Mouse (Mus musculus) spleen, postnatal 36 days (tissue): ENCODE data around the gene Fam20c.
A peak's percentile ranks its signal among the peaks of the same experiment; 100 is the strongest.

Experiments
- DNase-seq, 2 experiments: peaks; one replicate each; pipeline ENCODE4 v3.0.0; 2022; ENCODE audit warnings: low spot score in 2 of 2, mixed read lengths in 1 of 2

Fam20c gene

DNA sequence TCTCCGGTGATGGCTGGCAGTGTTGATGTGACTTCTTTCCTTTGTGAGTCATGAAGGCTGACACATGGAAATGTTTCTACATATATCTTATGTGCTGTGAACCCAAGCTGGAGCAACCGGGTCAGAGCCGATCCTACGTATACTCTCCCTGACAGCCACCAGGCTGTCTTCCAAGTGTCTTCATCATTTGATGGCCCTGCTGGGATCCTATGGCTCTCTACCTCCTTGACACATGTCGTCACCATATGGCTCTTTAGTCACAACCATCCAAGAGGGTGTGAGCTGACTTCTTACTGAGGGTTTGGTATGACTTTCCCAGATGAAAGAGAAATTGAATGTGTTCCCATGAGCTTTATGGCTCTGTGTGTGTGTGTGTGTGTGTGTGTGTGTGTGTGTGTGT, 50.0 kb downstream of the Fam20c start:
- no peak for DNase-seq

- DNase-seq, result no peak
Observed at GRCm38 (mm10) chr5:138809767-138810166, 55.5 kb downstream of the Fam20c start.

DNA sequence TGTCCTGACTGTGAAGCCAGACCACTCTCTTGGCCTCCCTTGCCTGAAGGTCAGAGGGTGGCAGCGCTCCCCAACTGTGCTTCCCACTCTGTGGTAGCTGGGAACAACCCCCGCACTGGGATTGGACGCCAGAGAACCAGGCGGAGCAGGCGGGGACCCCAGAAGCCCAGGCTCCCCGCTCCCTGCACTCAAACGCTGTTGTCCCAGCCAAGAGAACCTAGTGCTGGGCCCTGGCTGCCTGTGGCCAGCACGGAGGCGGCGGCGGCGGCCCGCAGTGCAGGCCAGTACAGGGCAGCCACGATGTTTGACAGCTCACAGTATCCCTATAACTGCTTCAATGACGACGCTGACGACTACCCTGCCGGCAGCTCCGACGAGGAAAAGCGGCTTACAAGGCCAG, 65.5 kb downstream of the Fam20c start, which contains the start of gene Gm5294:
TSS of gene Gm5294 (plus strand) at position 301 of the 400 bp plus-strand sequence.
- no peak for DNase-seq

DNA sequence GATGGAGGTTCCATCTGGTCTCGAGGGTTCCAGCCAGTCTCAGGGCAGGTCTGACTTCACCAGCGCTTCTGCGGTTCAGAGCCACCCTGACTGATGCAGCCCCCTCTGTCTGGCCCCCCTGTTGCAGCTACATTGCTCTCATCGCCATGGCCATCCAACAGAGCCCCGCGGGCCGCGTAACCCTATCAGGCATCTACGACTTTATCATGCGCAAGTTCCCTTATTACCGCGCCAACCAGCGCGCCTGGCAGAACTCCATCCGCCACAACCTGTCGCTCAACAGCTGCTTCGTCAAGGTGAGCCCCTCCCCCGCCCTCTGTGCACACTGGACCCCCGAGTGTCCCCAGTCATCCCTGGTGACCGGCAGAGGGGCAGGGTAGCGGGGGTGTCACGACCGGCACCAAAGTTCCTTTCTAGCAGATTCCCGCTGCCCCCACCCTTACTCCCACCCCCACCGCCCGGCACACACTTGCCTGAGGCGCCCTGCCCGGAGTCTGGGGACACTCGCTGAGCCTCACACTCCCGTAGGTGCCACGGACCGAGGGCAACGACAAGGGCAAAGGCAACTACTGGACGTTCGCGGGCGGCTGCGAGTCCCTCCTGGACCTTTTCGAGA, 66.5 kb downstream of the Fam20c start:
- DNase-seq, result no peak

DNA sequence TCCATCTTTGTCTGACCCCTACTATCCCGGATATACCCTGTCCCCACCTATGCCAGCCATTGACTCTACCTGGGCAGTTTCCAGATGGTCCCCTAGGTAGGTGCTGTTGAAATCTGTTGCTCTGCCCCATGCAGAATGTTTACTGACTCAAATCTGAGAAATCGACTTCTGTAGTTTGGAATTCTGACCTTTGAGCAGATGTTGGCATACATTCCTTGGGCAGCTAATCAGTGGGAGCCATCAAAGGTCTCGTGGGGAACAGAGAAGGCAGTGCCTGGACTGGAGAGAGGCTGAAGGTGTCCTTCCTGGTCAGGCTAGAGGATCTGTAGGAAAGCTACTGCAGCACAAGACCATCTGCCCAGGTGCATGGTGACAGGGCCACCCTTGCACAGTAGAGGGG, 70.8 kb downstream of the Fam20c start:
- DNase-seq, result no peak

DNA sequence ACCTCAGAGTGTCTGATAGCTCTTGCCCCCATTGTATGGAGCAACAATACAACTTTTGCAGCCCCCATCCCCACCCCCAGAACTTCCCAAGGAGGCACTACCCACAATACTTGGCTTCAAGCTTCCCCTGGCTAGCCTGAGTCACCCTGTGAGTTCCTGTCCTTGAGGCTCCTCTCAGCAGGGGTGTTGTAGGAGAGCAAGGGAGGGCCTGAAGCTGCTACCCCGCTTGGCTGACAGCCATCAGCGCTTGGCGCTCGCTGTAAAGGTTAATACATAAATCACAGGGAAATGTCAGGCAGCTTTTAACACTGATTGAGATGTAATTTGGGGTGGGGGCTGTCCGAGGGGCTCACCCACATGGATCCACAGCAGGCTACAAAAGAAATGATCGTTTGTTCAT, 79.1 kb downstream of the Fam20c start:
- no peak for DNase-seq

- no peak for DNase-seq
Observed at GRCm38 (mm10) chr5:138834910-138835309, 80.6 kb downstream of the Fam20c start.

DNA sequence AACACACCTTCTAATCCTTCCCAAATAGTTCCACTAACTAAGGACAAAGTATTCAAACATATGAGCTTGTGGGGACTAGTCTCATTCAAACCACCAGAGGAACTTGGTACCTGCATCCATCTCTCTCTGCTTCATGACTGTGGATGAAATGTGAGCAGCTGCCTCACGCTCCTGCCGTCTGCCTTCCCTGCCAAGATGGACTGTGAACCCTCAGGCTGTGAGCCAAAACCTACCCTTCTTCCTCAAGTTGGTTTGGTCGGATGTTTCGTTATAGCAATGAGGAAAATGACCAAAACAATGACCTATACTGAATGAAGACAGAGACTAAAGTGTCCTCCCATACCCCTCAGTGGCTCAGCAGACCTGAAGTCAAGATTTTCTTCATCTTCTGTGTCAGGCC, 86.7 kb downstream of the Fam20c start:
- DNase-seq, result no peak

GRCm38 (mm10) chr5:138843168-138843824, 89.0 kb downstream of the Fam20c start:
- DNase-seq, result no peak

- no peak for DNase-seq
Observed at GRCm38 (mm10) chr5:138846506-138846905, 92.2 kb downstream of the Fam20c start.

DNA sequence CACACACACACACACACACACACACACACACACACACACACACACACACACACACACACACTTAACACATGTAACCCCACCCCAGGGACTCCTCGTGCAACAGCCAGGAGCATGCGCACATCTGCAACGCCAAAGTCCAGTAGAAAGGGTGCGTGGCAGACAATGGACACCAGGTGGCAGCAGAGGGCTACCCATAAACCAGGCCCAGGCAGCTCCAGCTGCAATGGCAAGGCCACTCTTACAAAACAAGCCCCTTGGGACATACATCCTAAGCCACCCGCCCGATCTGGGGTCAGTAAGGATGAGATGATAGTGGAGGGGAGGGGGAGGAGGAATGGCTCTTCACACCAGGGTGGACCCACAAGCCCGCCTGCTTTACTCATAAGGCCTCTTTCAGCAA, 93.8 kb downstream of the Fam20c start:
- DNase-seq, result peak; percentile 66

GRCm38 (mm10) chr5:138849682-138850461, 95.6 kb downstream of the Fam20c start:
- no peak for DNase-seq

- DNase-seq, result no peak
Observed at GRCm38 (mm10) chr5:138850462-138850844, 96.1 kb downstream of the Fam20c start.

DNA sequence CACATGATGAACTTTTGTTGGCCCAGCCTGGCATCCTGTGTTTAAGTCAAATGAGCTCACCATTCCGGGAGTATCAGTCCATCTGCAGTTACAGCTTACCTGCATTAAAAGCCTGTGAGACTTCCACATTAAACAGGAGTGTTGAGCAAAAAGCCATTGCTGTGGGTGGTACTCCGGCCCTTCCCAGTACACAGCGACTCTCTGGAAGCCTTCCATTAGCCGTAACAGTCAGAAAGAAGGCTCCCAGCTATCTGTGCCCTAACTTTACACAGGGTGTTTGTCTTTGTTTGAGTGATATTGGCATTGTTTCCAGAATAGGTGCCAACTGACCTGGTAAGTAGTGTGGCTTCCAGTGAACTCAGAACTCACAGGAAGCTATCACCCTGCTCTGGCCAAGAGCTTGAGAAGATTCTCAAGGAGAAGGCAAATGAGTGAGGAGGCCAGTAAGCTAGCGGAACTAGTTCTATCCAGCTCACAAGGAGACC, 97.0 kb downstream of the Fam20c start:
- DNase-seq, result no peak

DNA sequence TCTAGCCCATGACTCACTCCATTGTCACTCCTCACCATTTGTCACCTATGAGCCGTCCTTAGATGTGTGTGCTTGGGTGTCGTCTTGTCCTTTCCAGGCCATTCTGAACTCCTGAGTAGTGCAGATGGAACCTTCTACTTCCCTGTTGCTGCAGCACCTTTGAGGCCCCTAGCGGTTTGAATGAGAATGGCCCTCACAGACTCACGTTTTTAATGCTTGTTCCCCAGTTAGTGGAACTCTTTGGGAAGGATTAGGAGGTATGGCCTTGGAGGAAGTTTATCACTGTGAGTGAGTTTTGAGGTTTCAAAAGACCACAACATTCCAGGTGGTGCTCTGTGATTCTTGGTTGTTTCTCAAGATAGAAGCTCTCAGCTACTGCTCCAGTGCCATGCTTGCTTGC, 97.8 kb downstream of the Fam20c start:
- DNase-seq, result no peak

GRCm38 (mm10) chr5:138853349-138853748, 99.0 kb downstream of the Fam20c start:
- DNase-seq, result no peak

- peak; percentile 19 to 26 for DNase-seq
Observed at GRCm38 (mm10) chr5:138857010-138857617, 102.8 kb downstream of the Fam20c start.

DNA sequence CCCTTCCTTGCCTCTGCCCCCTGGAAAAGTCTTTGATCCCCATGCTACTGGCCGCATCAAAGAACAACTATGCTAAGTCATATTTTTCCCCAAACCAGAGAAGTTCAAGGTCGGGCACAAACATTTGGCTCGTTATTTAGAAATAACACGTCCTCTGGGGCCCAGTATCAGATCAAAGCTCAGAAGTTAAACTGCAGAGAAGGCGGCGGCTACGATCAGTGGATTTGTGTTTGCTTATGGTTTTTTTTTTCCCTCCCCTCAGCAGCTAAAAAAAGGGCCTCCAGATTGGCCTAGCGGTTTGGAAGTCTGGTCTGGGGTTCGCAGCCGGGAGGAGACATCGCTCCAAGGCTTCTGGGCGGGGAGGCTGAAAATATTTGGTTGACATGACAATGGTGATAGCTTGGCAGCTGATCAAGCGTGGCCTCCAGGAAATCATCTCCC, 103.5 kb downstream of the Fam20c start:
- DNase-seq, result no peak
